Mouse (Mus musculus): ENCODE measurements around the gene Creg2.

DNA sequence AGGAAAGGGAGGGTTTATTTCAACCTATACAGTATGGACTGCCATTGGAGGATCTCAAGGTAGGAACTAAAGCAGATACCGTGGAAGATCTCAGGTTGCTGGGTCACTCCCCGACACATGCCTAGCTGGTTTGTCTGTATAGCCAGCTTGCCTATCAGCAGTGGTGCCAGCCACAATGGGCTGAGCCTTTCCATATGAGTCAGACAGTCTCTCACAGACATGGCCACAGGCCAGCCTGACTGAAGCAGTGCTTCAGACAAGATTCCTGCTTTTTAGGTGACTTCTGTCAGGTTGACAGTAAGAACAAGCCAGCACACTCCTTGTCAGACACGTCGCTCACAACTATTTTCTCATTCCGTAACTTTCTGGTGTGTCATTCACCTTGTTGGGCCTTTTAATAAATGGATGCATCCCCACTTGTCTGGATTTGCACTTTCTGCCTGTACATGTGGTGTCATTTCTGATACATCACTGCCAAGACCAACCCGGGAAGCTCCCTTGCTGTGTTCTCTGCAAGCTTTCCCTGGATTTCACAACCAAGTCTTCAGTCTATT lies 5.8 kb upstream of the Creg2 start:
- no peak for TF ChIP-seq CTCF (IDR thresholded peaks at IDR 0.05; ENCODE audit: borderline replicate concordance, control insufficient read depth, extremely low read depth, insufficient read depth, low read length, poor library complexity)
- TF ChIP-seq POLR2A (IDR thresholded peaks at IDR 0.05; ENCODE audit: control insufficient read depth, extremely low read depth, insufficient read depth, low read length, poor library complexity) = no peak
